Mouse (Mus musculus) hindbrain, postnatal 0 days (tissue): ENCODE measurements at regions not wholly inside any gene's neighbourhood (a gene's known extent, or its start where the extent isn't known, plus 50 kb on each side); places are given as distances from the start of the nearest gene placed in this dataset.

Experiments used
- ATAC-seq: fragments of 200-750 bp; cut with Nextera tagmentation; 2 replicates; pipeline ENCODE4 v1.8.0; 2017; ENCODE audit warnings: mild to moderate bottlenecking, moderate TSS enrichment, moderate library complexity
- DNase-seq: peaks from one replicate; pipeline ENCODE4 v3.0.0-alpha.2; 2015; ENCODE audit warnings: low spot score
- H3K27ac ChIP-seq: fragments of 300-500 bp; sonication (generic); 2 replicates; pipeline ENCODE4 v1.5.1; 2014; ENCODE audit warnings: mild to moderate bottlenecking
- H3K27me3 ChIP-seq: fragments of 300-500 bp; sonication (generic); 2 replicates; pipeline ENCODE4 v1.6.1; 2014; ENCODE audit warnings: low read length, mixed read lengths; ENCODE audit not compliant: insufficient read depth
- H3K36me3 ChIP-seq: fragments of 300-500 bp; sonication (generic); 2 replicates; pipeline ENCODE4 v1.6.1; 2014; ENCODE audit warnings: low read length, mixed read lengths; ENCODE audit not compliant: insufficient read depth
- H3K4me1 ChIP-seq: fragments of 300-500 bp; sonication (generic); 2 replicates; pipeline ENCODE4 v1.6.1; 2014; ENCODE audit warnings: antibody characterized with exemption, low read length, mixed read lengths; ENCODE audit not compliant: insufficient read depth
- H3K4me2 ChIP-seq: fragments of 300-500 bp; sonication (generic); 2 replicates; pipeline ENCODE4 v1.6.1; 2014; ENCODE audit warnings: low read depth, mild to moderate bottlenecking, low read length, moderate library complexity, mixed read lengths
- H3K4me3 ChIP-seq: fragments of 300-500 bp; sonication (generic); 2 replicates; pipeline ENCODE4 v1.5.1; 2014; ENCODE audit warnings: low read length
- H3K9ac ChIP-seq: fragments of 300-500 bp; sonication (generic); replicated peaks from 2 replicates; pipeline ENCODE4 v1.6.1; 2014; ENCODE audit warnings: mild to moderate bottlenecking, low read length, moderate library complexity, mixed read lengths
- H3K9me3 ChIP-seq: fragments of 300-500 bp; sonication (generic); 2 replicates; pipeline ENCODE4 v1.6.1; 2016; ENCODE audit warnings: low read length, mixed read lengths
- CTCF ChIP-seq: IDR thresholded peaks from 2 replicates; pipeline ENCODE4 v1.5.1; 2016; ENCODE audit warnings: antibody characterized with exemption, control low read depth, low read depth
- WGBS: fragments of 180-500 bp; shearing (Covaris S2); extraction: QIAGEN DNeasy Blood & Tissue Kit; methylation state at CpG from one replicate; pipeline ENCODE4 v1.1.7; 2014; 5-methylcytosine and 5-hydroxymethylcytosine counted together

DNA sequence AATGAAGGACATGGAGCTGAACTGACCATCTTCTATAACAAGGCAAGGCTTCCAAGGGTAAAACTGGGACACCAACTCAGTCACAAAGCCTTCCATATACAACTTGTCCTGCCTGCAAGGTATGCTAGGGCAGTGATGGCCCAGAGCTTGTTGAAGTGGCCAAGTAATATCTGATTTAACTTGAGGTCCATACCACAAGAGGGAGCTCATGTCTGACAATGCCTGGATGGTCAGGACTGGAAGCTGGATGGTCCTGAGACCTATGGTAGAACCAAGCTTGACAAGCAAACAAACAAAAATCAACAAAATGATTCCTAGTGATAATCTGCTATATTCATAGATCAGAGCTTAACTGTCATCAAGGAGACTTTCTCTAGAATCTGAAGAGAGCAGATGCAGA, 217.8 kb upstream of the Thsd7b start:
- H3K27me3 ChIP-seq: no peaks in the 10 kb centered on the region
- TF ChIP-seq CTCF: no peak
- DNase-seq (no peak), ATAC-seq (no peak)
- H3K4me2 ChIP-seq: no peak overlapping the region
- no peaks in the 10 kb centered on the region for H3K9me3 ChIP-seq
- H3K27ac ChIP-seq: no peak overlapping the region
- H3K4me3 ChIP-seq: no peak overlapping the region
- no peaks in the 10 kb centered on the region for H3K4me1 ChIP-seq
- H3K36me3 ChIP-seq: no peaks in the 10 kb centered on the region
- H3K9ac ChIP-seq: no peak overlapping the region

DNA sequence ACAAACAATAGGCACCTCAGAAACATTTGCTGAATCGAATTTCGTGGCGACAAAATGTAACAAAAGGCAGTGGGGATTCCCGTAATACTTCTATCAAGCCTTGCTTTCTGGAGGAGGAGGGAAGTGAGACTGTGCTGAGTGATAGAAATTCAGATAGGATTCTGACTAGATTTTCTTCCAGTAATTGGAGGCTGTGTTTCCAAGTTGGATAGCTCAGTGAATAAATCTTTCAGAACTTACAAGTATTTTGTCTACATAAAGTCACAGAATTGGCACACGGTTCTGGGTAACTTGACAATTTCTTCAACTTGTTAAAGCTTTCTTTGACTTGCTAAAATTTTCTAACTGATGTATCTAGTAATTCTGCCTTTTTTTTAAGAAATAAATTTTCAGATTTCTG, 239.4 kb upstream of the Thsd7b start:
- TF ChIP-seq CTCF: no peak
- no peak overlapping the region for H3K4me3 ChIP-seq
- no peaks in the 10 kb centered on the region for H3K4me1 ChIP-seq
- H3K9me3 ChIP-seq: no peaks in the 10 kb centered on the region
- WGBS: 54% methylated on average over 5 of the region's 5 CpGs
- ATAC-seq (no peak), DNase-seq (no peak)
- H3K27me3 ChIP-seq: no peaks in the 10 kb centered on the region
- H3K36me3 ChIP-seq: no peaks in the 10 kb centered on the region
- H3K9ac ChIP-seq: no peak overlapping the region
- H3K27ac ChIP-seq: no peak overlapping the region
- no peak overlapping the region for H3K4me2 ChIP-seq

DNA sequence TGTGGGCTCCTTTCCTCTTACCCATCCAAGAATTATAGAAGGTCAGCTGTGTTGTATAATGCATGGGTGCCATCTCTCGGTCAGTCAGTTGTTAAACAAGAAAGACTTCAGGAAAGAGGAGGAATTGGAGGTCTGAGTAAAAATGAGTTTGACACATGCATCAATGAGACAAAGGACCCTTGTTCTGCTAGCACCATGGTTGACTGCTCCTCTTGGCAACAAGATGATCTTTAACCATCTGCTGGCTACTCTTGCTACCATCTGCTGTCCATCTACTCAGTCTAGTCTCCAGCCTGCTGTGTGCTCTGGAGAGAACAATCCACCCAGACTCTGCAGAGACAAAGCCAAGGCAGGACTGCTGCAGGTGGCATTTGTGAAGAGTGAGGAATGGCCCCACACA, 267.2 kb upstream of the Thsd7b start:
- DNase-seq: peak; percentile 88
- H3K4me2 ChIP-seq: no peak overlapping the region
- H3K9me3 ChIP-seq: no peaks in the 10 kb centered on the region
- TF ChIP-seq CTCF: peak; percentile 58
- no peaks in the 10 kb centered on the region for H3K27me3 ChIP-seq
- no peaks in the 10 kb centered on the region for H3K36me3 ChIP-seq
- H3K9ac ChIP-seq: no peak overlapping the region
- no peak overlapping the region for H3K4me3 ChIP-seq
- no peaks in the 10 kb centered on the region for H3K4me1 ChIP-seq
- ATAC-seq: peak; percentile 97
- WGBS: 38% methylated on average over 1 of the region's 1 CpGs
- H3K27ac ChIP-seq: no peak overlapping the region

GRCm38 (mm10) chr1:129002286-129002685, 270.8 kb upstream of the Thsd7b start:
- H3K27ac ChIP-seq: no peak overlapping the region
- no peak overlapping the region for H3K4me3 ChIP-seq
- WGBS: 47% methylated on average over 2 of the region's 2 CpGs
- peak; percentile 29 for DNase-seq
- no peak for TF ChIP-seq CTCF
- no peak overlapping the region for H3K9ac ChIP-seq
- no peaks in the 10 kb centered on the region for H3K27me3 ChIP-seq
- H3K9me3 ChIP-seq: no peaks in the 10 kb centered on the region
- no peaks in the 10 kb centered on the region for H3K4me1 ChIP-seq
- no peak overlapping the region for H3K4me2 ChIP-seq
- no peaks in the 10 kb centered on the region for H3K36me3 ChIP-seq
- no peak for ATAC-seq

DNA sequence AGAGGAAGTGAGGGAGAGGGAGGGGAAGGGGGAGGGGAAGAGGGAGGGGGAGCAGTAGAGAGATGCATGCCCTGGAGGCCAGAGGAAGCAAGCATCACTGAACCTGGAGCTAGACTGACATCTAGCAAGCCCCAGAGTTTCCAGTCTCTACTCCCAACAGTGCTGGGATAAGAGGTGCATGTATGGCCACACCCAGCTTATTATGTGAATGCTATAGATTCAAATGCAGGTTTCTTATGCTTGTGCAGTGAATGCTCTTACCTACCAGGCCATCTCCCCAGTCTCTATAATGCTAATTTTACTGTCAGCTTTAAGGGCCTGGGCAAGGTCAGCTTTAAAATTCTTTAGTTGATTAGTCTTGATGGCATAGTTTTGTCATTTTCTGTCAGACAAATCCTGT, 271.3 kb upstream of the Thsd7b start:
- DNase-seq (no peak), ATAC-seq (no peak)

GRCm38 (mm10) chr1:128999741-129000517, 273.2 kb upstream of the Thsd7b start:
- H3K9me3 ChIP-seq: no peaks in the 10 kb centered on the region
- H3K4me3 ChIP-seq: no peak overlapping the region
- no peak overlapping the region for H3K9ac ChIP-seq
- no peak overlapping the region for H3K27ac ChIP-seq
- H3K36me3 ChIP-seq: no peaks in the 10 kb centered on the region
- peak; percentile 25 for DNase-seq
- TF ChIP-seq CTCF: no peak
- no peaks in the 10 kb centered on the region for H3K4me1 ChIP-seq
- H3K27me3 ChIP-seq: no peaks in the 10 kb centered on the region
- no peak for ATAC-seq
- H3K4me2 ChIP-seq: no peak overlapping the region
- WGBS: 66% methylated on average over 5 of the region's 5 CpGs

More for the DNA sequence above, 271.3 kb upstream of the Thsd7b start:
- Histone ChIP-seq H3K4me3 (no peak overlapping the region), H3K36me3 (no peaks in the 10 kb centered on the region), H3K27me3 (no peaks in the 10 kb centered on the region), H3K27ac (no peak overlapping the region), H3K9me3 (no peaks in the 10 kb centered on the region), H3K9ac (no peak overlapping the region), H3K4me2 (no peak overlapping the region), H3K4me1 (no peaks in the 10 kb centered on the region)
- no peak for TF ChIP-seq CTCF

DNA sequence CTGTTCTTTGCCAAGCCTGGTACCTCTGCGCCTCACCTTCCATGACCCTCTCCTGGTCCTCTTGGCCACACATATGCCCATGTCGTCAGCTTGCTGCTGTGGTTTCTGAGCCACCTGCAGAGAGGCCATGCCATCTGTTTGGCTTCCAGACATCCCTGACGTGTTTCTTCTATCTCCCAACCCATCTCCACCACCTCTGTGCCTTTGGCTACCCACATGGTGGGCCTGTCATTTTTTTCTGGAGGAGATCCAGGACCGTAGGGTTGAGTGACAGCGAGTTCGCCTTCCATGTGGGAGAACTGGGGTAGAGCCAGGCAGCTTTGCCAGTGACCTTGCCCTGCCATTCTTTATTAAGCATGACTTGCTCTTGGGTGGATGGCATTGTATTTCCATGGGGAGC, 278.4 kb upstream of the Thsd7b start:
- TF ChIP-seq CTCF: no peak
- H3K9ac ChIP-seq: no peak overlapping the region
- H3K27ac ChIP-seq: no peak overlapping the region
- H3K27me3 ChIP-seq: no peaks in the 10 kb centered on the region
- no peaks in the 10 kb centered on the region for H3K4me1 ChIP-seq
- H3K36me3 ChIP-seq: no peaks in the 10 kb centered on the region
- peak; percentile 93 for ATAC-seq
- no peaks in the 10 kb centered on the region for H3K9me3 ChIP-seq
- no peak overlapping the region for H3K4me2 ChIP-seq
- no peak overlapping the region for H3K4me3 ChIP-seq
- DNase-seq: peak; percentile 88
- 44% methylated on average over 6 of the region's 6 CpGs for WGBS
